Mouse (Mus musculus): ENCODE measurements around the gene Nktr. TPM values are rescaled to one million over a fixed set of nuclear protein-coding genes. Genes with fewer than 3 reads are reported as not detected.

Nktr gene
- polyA plus RNA-seq, 1 experiment from 2014 or later, result 64.1 TPM

- WGBS, result 14% methylated on average over 5 of the region's 5 CpGs
- Histone ChIP-seq H3K27ac (no peak overlapping the region), H3K4me3 (replicated peaks; ENCODE audit: low read length) (no peak overlapping the region), H3K9ac (no peak overlapping the region), H3K9me3 (ENCODE audit: control insufficient read depth, low read length) (no peaks in the 10 kb centered on the region), H3K27me3 (ENCODE audit: control insufficient read depth, insufficient read depth, low read length) (no peaks in the 10 kb centered on the region), H3K36me3 (replicated peaks; ENCODE audit: control insufficient read depth, insufficient read depth) (no peaks in the 10 kb centered on the region), H3K4me1 (replicated peaks; ENCODE audit: control insufficient read depth, insufficient read depth, low read length) (no peaks in the 10 kb centered on the region), H3K4me2 (replicated peaks) (no peak overlapping the region)
- DNase-seq (ENCODE audit: low spot score) (no peak), ATAC-seq (ENCODE audit: low FRiP score) (no peak)
Observed at GRCm38 (mm10) chr9:121791206-121791605, 72.2 kb downstream of the Nktr start.

- H3K27me3 ChIP-seq (ENCODE audit: control insufficient read depth, insufficient read depth, low read length), result no peaks in the 10 kb centered on the region
- no peak within 1 kb of the TSS for H3K27ac ChIP-seq
- H3K4me2 ChIP-seq (replicated peaks), result no peak within 1 kb of the TSS
- ATAC-seq (ENCODE audit: low FRiP score) (no peak), DNase-seq (ENCODE audit: low spot score) (no peak)
- no peaks in the 10 kb centered on the region for H3K9me3 ChIP-seq (ENCODE audit: control insufficient read depth, low read length)
- H3K9ac ChIP-seq, result no peak within 1 kb of the TSS
- no peak within 1 kb of the TSS for H3K4me3 ChIP-seq (replicated peaks; ENCODE audit: low read length)
- whole genome bisulfite sequencing, result 49% methylated on average over 24 of the region's 24 CpGs
- H3K4me1 ChIP-seq (replicated peaks; ENCODE audit: control insufficient read depth, insufficient read depth, low read length), result no peaks in the 10 kb centered on the region
- no peaks in the 10 kb centered on the region for H3K36me3 ChIP-seq (replicated peaks; ENCODE audit: control insufficient read depth, insufficient read depth)
Observed at GRCm38 (mm10) chr9:121791757-121792521, 73.0 kb downstream of the Nktr start, which contains the start of gene Hhatl. Gene Hhatl (minus strand): TSS chr9:121792507.

DNA sequence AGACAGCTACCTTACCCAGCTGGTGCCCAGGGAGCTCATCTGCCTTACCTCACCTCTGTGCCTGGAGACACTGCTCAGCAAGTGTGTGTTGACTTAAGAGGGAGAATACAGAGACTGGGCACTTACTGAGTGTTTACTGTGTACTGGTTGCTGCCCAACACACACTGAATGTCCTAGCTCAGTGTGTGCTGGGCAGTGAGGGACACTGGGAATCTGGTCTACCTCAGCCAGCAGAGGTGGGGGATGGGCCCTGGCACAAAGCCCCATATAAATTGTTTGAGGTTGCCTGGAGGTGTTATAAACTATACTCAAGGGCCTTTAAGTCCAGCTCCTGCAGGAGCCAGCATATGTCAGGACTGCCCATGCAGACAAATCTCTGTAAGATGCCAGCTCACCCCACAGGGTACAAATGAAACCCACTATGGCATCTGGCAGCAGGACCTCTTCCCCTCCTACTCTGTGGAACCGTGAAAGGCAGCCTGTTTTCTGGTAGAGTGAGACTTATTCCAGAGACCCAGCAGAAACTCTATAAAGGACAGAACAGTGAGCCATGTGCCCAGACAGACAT lies 76.1 kb downstream of the Nktr start:
- Histone ChIP-seq H3K27ac (no peak overlapping the region), H3K4me2 (replicated peaks) (no peak overlapping the region), H3K4me1 (replicated peaks; ENCODE audit: control insufficient read depth, insufficient read depth, low read length) (no peaks in the 10 kb centered on the region), H3K27me3 (ENCODE audit: control insufficient read depth, insufficient read depth, low read length) (no peaks in the 10 kb centered on the region), H3K36me3 (replicated peaks; ENCODE audit: control insufficient read depth, insufficient read depth) (no peaks in the 10 kb centered on the region), H3K4me3 (replicated peaks; ENCODE audit: low read length) (no peak overlapping the region), H3K9ac (no peak overlapping the region), H3K9me3 (ENCODE audit: control insufficient read depth, low read length) (no peaks in the 10 kb centered on the region)
- 27% methylated on average over 1 of the region's 1 CpGs for WGBS
- ATAC-seq (ENCODE audit: low FRiP score), result peak; percentile 46; the same call in 1 of the 2 replicates
- no peak for DNase-seq (ENCODE audit: low spot score)

DNA sequence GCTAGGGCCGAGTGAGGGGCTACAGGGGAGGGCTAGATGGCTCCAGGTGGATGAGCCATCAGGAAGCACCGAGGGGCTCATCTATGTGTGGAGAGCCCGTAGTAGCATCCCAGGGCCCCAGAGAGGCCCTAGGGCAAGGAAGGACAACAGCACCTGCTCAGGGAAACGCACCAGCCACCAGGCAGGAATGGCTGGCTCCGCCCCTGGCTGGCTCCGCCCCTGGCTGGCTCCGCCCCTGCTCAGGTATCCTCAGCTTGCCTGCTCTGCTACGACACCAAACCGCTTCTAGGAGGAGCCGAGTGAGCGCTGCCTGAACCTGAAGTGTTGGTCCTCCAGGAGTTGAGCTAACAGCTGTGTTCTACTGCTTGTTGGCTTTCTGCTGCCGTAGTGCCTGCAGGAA lies 78.8 kb downstream of the Nktr start:
- no peak overlapping the region for H3K4me3 ChIP-seq (replicated peaks; ENCODE audit: low read length)
- H3K9me3 ChIP-seq (ENCODE audit: control insufficient read depth, low read length), result no peaks in the 10 kb centered on the region
- no peak for ATAC-seq (ENCODE audit: low FRiP score)
- H3K27me3 ChIP-seq (ENCODE audit: control insufficient read depth, insufficient read depth, low read length), result no peaks in the 10 kb centered on the region
- 27% methylated on average over 12 of the region's 12 CpGs for WGBS
- no peaks in the 10 kb centered on the region for H3K4me1 ChIP-seq (replicated peaks; ENCODE audit: control insufficient read depth, insufficient read depth, low read length)
- H3K9ac ChIP-seq, result no peak overlapping the region
- no peak for DNase-seq (ENCODE audit: low spot score)
- H3K27ac ChIP-seq, result no peak overlapping the region
- no peak overlapping the region for H3K4me2 ChIP-seq (replicated peaks)
- no peaks in the 10 kb centered on the region for H3K36me3 ChIP-seq (replicated peaks; ENCODE audit: control insufficient read depth, insufficient read depth)

DNA sequence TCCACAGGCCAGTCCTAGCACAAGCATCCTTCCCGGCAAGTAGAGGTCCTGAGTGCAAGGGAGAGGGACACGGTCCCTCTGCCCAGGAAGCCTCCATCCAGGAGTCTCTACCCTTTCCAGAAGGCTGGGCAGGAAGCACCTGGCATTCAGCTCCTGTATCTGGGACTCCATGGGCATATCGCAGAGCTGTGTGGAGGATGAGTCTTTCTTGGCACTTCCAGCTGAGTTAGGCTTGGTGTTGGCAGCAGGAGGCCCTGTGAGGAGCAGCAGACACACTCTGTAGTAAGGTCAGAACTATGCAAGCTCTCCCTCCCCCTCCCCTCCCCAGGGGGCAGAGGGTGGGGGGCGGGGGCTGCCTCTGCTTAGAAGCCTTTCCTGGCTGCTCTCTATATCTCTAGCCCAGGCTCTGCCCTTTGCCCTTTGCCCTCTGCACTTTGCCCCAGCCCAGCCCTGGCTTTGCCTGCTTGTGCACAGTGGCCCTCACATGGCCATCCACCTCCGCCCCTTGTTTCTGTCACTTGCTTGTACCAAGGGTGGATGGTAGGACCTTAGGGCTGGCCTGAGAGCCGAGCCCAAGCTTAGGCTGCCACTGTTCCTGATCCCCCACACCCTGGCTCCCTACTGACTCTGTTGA lies 80.0 kb downstream of the Nktr start:
- H3K9ac ChIP-seq, result no peak overlapping the region
- no peak overlapping the region for H3K27ac ChIP-seq
- H3K9me3 ChIP-seq (ENCODE audit: control insufficient read depth, low read length), result no peaks in the 10 kb centered on the region
- DNase-seq (ENCODE audit: low spot score) (no peak), ATAC-seq (ENCODE audit: low FRiP score) (no peak; the same call in 1 of the 2 replicates)
- H3K27me3 ChIP-seq (ENCODE audit: control insufficient read depth, insufficient read depth, low read length), result no peaks in the 10 kb centered on the region
- H3K4me3 ChIP-seq (replicated peaks; ENCODE audit: low read length), result no peak overlapping the region
- no peak overlapping the region for H3K4me2 ChIP-seq (replicated peaks)
- no peaks in the 10 kb centered on the region for H3K36me3 ChIP-seq (replicated peaks; ENCODE audit: control insufficient read depth, insufficient read depth)
- no peaks in the 10 kb centered on the region for H3K4me1 ChIP-seq (replicated peaks; ENCODE audit: control insufficient read depth, insufficient read depth, low read length)
- 46% methylated on average over 6 of the region's 6 CpGs for WGBS

GRCm38 (mm10) chr9:121802747-121803146 lies 83.8 kb downstream of the Nktr start:
- H3K4me3 ChIP-seq (replicated peaks; ENCODE audit: low read length), result no peak overlapping the region
- no peak overlapping the region for H3K9ac ChIP-seq
- H3K36me3 ChIP-seq (replicated peaks; ENCODE audit: control insufficient read depth, insufficient read depth), result no peaks in the 10 kb centered on the region
- DNase-seq (ENCODE audit: low spot score) (no peak), ATAC-seq (ENCODE audit: low FRiP score) (no peak)
- H3K27ac ChIP-seq, result no peak overlapping the region
- no peaks in the 10 kb centered on the region for H3K27me3 ChIP-seq (ENCODE audit: control insufficient read depth, insufficient read depth, low read length)
- H3K9me3 ChIP-seq (ENCODE audit: control insufficient read depth, low read length), result no peaks in the 10 kb centered on the region
- no peak overlapping the region for H3K4me2 ChIP-seq (replicated peaks)
- 78% methylated on average over 7 of the region's 7 CpGs for WGBS
- H3K4me1 ChIP-seq (replicated peaks; ENCODE audit: control insufficient read depth, insufficient read depth, low read length), result peaks cover 2% of the 10 kb centered on the region; the same call in 1 of the 2 replicates

Other genes with a start within 250 kb of the Nktr start
- gene Cck, start 223.5 kb upstream of the Nktr start, polyA plus RNA-seq (2014; fragmentation: Nextera tagmentation; extraction: Ambion mirVana), result 73.5 and 83.2 TPM in 2 replicates
- 0.22 and 0.32 TPM in 2 replicates for gene Lyzl4, start 77.1 kb upstream of the Nktr start, polyA plus RNA-seq (2014; fragmentation: Nextera tagmentation; extraction: Ambion mirVana)
- 0.40 and 0.59 TPM in 2 replicates for gene Vipr1, start 76.5 kb upstream of the Nktr start, polyA plus RNA-seq (2014; fragmentation: Nextera tagmentation; extraction: Ambion mirVana)
- gene Sec22c, start 13.7 kb upstream of the Nktr start, polyA plus RNA-seq (2014; fragmentation: Nextera tagmentation; extraction: Ambion mirVana), result 21.6 and 26.5 TPM in 2 replicates
- gene Ss18l2, start 8.8 kb upstream of the Nktr start, polyA plus RNA-seq (2014; fragmentation: Nextera tagmentation; extraction: Ambion mirVana), result 171 and 213 TPM in 2 replicates
- 19.1 and 21.5 TPM in 2 replicates for gene Zfp651, start 40.2 kb downstream of the Nktr start, polyA plus RNA-seq (2014; fragmentation: Nextera tagmentation; extraction: Ambion mirVana)
- gene Klhl40, start 58.4 kb downstream of the Nktr start, polyA plus RNA-seq (2014; fragmentation: Nextera tagmentation; extraction: Ambion mirVana), result 1.6 and 2.3 TPM in 2 replicates
- 0.31 TPM in 1 of 2 replicates, not detected in the other for gene Hhatl, start 73.3 kb downstream of the Nktr start, polyA plus RNA-seq (2014; fragmentation: Nextera tagmentation; extraction: Ambion mirVana)
- 1.9 and 2.2 TPM in 2 replicates for gene Ccdc13, start 120.3 kb downstream of the Nktr start, polyA plus RNA-seq (2014; fragmentation: Nextera tagmentation; extraction: Ambion mirVana)
- 146 and 158 TPM in 2 replicates for gene Higd1a, start 139.2 kb downstream of the Nktr start, polyA plus RNA-seq (2014; fragmentation: Nextera tagmentation; extraction: Ambion mirVana)
- gene Ackr2, start 179.2 kb downstream of the Nktr start, polyA plus RNA-seq (2014; fragmentation: Nextera tagmentation; extraction: Ambion mirVana), result 2.4 and 4.1 TPM in 2 replicates
- gene Cyp8b1, start 197.1 kb downstream of the Nktr start, polyA plus RNA-seq (2014; fragmentation: Nextera tagmentation; extraction: Ambion mirVana), result not detected in 2 replicates
- 1.7 TPM in 2 replicates for gene Fam198a, start 231.8 kb downstream of the Nktr start, polyA plus RNA-seq (2014; fragmentation: Nextera tagmentation; extraction: Ambion mirVana)